Mouse (Mus musculus) bone marrow, adult 2 months (tissue): ENCODE data around the gene Ghr.

Source experiments
- CTCF ChIP-seq: fragments of 200-500 bp; IDR thresholded peaks from 2 replicates; pipeline ENCODE4 v1.5.1; 2011; ENCODE audit warnings: low read length, control low read depth; ENCODE audit not compliant: control insufficient read depth, insufficient read depth
- POLR2A ChIP-seq: fragments of 200-500 bp; IDR thresholded peaks from 2 replicates; pipeline ENCODE4 v1.6.1; 2011; ENCODE audit warnings: low read depth, mild to moderate bottlenecking, control low read depth, low read length, borderline replicate concordance; ENCODE audit not compliant: control insufficient read depth

DNA sequence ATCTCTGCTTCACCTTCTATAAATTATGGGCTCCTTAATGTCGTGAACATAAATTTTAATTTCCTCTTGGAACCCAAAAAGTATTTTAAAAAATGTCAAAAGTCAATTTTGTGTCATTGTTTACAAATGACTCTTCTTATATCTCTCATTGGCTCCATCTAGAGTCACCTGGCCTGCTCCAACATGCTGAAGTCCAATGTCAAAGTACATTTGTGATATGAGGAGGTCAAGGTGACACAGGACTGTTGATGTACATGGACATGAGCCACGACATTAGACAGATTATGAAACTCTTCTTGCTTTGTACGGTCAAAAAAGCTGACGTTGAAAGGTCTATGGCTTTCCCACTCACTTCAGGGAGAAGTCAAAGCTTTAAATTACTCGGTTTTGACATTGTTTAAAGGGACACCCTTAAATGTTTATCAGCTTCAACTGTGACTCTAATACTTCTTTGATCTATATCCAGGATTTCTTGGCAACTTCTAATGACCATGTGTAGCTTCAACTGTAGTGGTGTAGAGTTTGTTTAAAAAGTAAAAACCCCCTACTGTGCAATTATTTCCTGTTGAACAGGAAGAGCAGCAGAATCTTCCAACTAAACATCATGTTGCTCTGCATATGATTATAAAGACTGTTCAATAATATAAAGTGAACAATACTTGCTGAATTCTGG is 131.1 kb downstream of the Ghr start:
- TF ChIP-seq CTCF (no peak), POLR2A (no peak)
